Mouse (Mus musculus) midbrain, postnatal 0 days (tissue): ENCODE results near the gene Tma7. TPM values are rescaled to one million over a fixed set of nuclear protein-coding genes. Genes with fewer than 3 reads are reported as not detected.

Experiments
- ATAC-seq: fragments of 200-750 bp; cut with Nextera tagmentation; 2 replicates; pipeline ENCODE4 v1.8.0; 2017; ENCODE audit warnings: moderate number of reproducible peaks, mild to moderate bottlenecking, moderate TSS enrichment, moderate library complexity; ENCODE audit not compliant: low FRiP score
- DNase-seq: peaks from one replicate; pipeline ENCODE4 v3.0.0-alpha.2; 2015; ENCODE audit warnings: low spot score
- H3K27ac ChIP-seq: fragments of 300-500 bp; sonication (generic); 2 replicates; pipeline ENCODE4 v1.5.1; 2014; ENCODE audit warnings: low read depth, mild to moderate bottlenecking, low read length, mixed read lengths
- H3K27me3 ChIP-seq: fragments of 300-500 bp; sonication (generic); 2 replicates; pipeline ENCODE4 v1.6.1; 2014; ENCODE audit warnings: low read length, control low read depth, mixed read lengths; ENCODE audit not compliant: insufficient read depth
- H3K36me3 ChIP-seq: fragments of 300-500 bp; sonication (generic); 2 replicates; pipeline ENCODE4 v1.6.1; 2014; ENCODE audit warnings: low read length, control low read depth, mixed read lengths; ENCODE audit not compliant: insufficient read depth
- H3K4me1 ChIP-seq: fragments of 300-500 bp; sonication (generic); 2 replicates; pipeline ENCODE4 v1.6.1; 2014; ENCODE audit warnings: mild to moderate bottlenecking, control low read depth, antibody characterized with exemption, low read length, mixed read lengths; ENCODE audit not compliant: insufficient read depth
- H3K4me2 ChIP-seq: fragments of 300-500 bp; sonication (generic); 2 replicates; pipeline ENCODE4 v1.6.1; 2014; ENCODE audit warnings: low read depth, mild to moderate bottlenecking, low read length, mixed read lengths; ENCODE audit not compliant: poor library complexity, severe bottlenecking
- H3K4me3 ChIP-seq: fragments of 300-500 bp; sonication (generic); 2 replicates; pipeline ENCODE4 v1.5.1; 2014; ENCODE audit warnings: low read depth, mild to moderate bottlenecking, low read length, moderate library complexity
- H3K9ac ChIP-seq: fragments of 300-500 bp; sonication (generic); replicated peaks from 2 replicates; pipeline ENCODE4 v1.6.1; 2014; ENCODE audit warnings: mild to moderate bottlenecking, low read length, moderate library complexity, mixed read lengths; ENCODE audit not compliant: poor library complexity, severe bottlenecking
- H3K9me3 ChIP-seq: fragments of 300-500 bp; sonication (generic); 2 replicates; pipeline ENCODE4 v1.6.1; 2016; ENCODE audit warnings: low read length, control low read depth
- CTCF ChIP-seq: IDR thresholded peaks from 2 replicates; pipeline ENCODE4 v1.5.1; 2016; ENCODE audit warnings: antibody characterized with exemption, mild to moderate bottlenecking
- WGBS: fragments of 180-500 bp; shearing (Covaris S2); extraction: QIAGEN DNeasy Blood & Tissue Kit; methylation state at CpG from one replicate; pipeline ENCODE4 v1.1.7; 2014; 5-methylcytosine and 5-hydroxymethylcytosine counted together
- polyA plus RNA-seq: library from polyadenylated mRNA; unstranded; fragments of >200 nt; fragmentation: Nextera tagmentation; extraction: Ambion mirVana; gene quantifications from 2 replicates; pipeline ENCODE4 v1.2.1, GENCODE M21; 2015
- total RNA-seq: library from RNA; depleted of rRNA; stranded (reverse); fragments of >200 nt; gene quantifications from 2 replicates; pipeline ENCODE4 v1.2.3, GENCODE M21; 2014

The Tma7 gene
- total and polyA plus RNA-seq, 2 experiments from 2014 or later: 129 to 825 TPM

DNA sequence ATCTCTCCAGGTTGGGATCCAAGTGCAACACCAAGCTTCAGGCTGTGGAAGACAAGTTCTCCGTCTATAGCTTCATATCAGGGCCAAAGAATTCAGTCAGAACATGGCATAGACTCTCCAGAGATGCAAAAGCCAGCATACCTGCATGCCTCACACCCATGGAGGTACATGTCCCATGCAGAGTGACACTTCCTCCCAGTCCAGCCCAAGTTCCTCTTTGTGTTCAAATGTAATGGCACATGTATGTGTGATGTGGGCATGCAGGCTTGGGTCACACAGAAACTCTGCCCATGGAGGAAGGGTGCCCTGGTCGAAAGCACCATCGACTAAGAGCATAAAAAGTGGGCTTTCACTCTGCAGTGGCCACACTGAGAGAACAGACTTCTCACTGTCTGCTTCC, 41.8 kb upstream of the Tma7 start:
- Histone ChIP-seq H3K4me1 (no peaks in the 10 kb centered on the region), H3K4me3 (no peak overlapping the region), H3K9ac (no peak overlapping the region), H3K27ac (no peak overlapping the region), H3K4me2 (no peak overlapping the region), H3K36me3 (no peaks in the 10 kb centered on the region; the same call in 1 of the 2 replicates), H3K27me3 (no peaks in the 10 kb centered on the region), H3K9me3 (no peaks in the 10 kb centered on the region)
- DNase-seq: no peak
- 88% methylated on average over 3 of the region's 3 CpGs for whole genome bisulfite sequencing
- ATAC-seq: no peak
- no peak for TF ChIP-seq CTCF

DNA sequence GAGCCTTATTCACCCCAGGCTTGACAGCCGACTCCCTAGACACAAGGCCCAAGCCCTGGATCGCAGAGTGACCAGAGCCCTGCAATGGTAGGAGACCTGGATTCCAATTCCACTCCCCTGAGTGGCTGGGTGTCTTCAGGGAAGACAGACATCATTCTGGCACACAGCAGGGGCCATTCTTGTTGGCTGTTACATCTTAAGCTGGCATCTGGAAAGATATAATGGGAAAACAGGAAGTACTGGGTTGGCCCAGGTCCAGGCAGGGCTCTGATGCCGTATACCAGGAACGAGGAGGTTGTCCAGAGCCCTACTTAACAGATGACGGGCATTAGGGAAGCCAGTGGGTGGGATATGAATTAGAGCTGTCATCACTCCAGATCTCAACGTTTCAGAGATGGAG, 40.9 kb upstream of the Tma7 start:
- 52% methylated on average over 6 of the region's 6 CpGs for WGBS
- Histone ChIP-seq H3K27me3 (no peaks in the 10 kb centered on the region), H3K4me2 (no peak overlapping the region), H3K9me3 (no peaks in the 10 kb centered on the region), H3K9ac (no peak overlapping the region), H3K4me1 (no peaks in the 10 kb centered on the region), H3K27ac (no peak overlapping the region), H3K4me3 (no peak overlapping the region), H3K36me3 (peaks cover 3% of the 10 kb centered on the region; the same call in 1 of the 2 replicates)
- no peak for ATAC-seq
- TF ChIP-seq CTCF: no peak
- peak; percentile 20 for DNase-seq

GRCm38 (mm10) chr9:109122553-109123085, 40.2 kb upstream of the Tma7 start:
- no peak overlapping the region for H3K4me3 ChIP-seq
- no peak overlapping the region for H3K4me2 ChIP-seq
- 46% methylated on average over 2 of the region's 2 CpGs for WGBS
- no peaks in the 10 kb centered on the region for H3K27me3 ChIP-seq
- DNase-seq: peak; percentile 65
- peak; percentile 79 for TF ChIP-seq CTCF
- H3K9ac ChIP-seq: no peak overlapping the region
- H3K27ac ChIP-seq: no peak overlapping the region
- peaks cover 9% of the 10 kb centered on the region for H3K36me3 ChIP-seq
- H3K9me3 ChIP-seq: no peaks in the 10 kb centered on the region
- ATAC-seq: no peak
- no peaks in the 10 kb centered on the region for H3K4me1 ChIP-seq

- Histone ChIP-seq H3K4me3 (no peak overlapping the region), H3K9me3 (no peaks in the 10 kb centered on the region), H3K27me3 (no peaks in the 10 kb centered on the region), H3K4me2 (no peak overlapping the region), H3K27ac (no peak overlapping the region), H3K4me1 (no peaks in the 10 kb centered on the region), H3K36me3 (peaks cover 25% of the 10 kb centered on the region), H3K9ac (no peak overlapping the region)
- ATAC-seq (no peak), DNase-seq (no peak)
- WGBS: 89% methylated on average over 6 of the region's 6 CpGs
- TF ChIP-seq CTCF: no peak
Measured at GRCm38 (mm10) chr9:109120956-109121355, 38.6 kb upstream of the Tma7 start.

GRCm38 (mm10) chr9:109119571-109119970, 37.2 kb upstream of the Tma7 start:
- no peak overlapping the region for H3K9ac ChIP-seq
- no peak overlapping the region for H3K27ac ChIP-seq
- no peak for DNase-seq
- ATAC-seq: no peak
- H3K27me3 ChIP-seq: no peaks in the 10 kb centered on the region
- no peak overlapping the region for H3K4me3 ChIP-seq
- WGBS: 94% methylated on average over 9 of the region's 9 CpGs
- H3K4me1 ChIP-seq: no peaks in the 10 kb centered on the region
- no peaks in the 10 kb centered on the region for H3K9me3 ChIP-seq
- H3K4me2 ChIP-seq: no peak overlapping the region
- no peak for TF ChIP-seq CTCF
- peaks cover 37% of the 10 kb centered on the region for H3K36me3 ChIP-seq

- ATAC-seq (no peak), DNase-seq (no peak)
- Histone ChIP-seq H3K4me1 (no peaks in the 10 kb centered on the region), H3K4me2 (no peak overlapping the region), H3K9ac (no peak overlapping the region), H3K27me3 (no peaks in the 10 kb centered on the region), H3K9me3 (no peaks in the 10 kb centered on the region), H3K4me3 (no peak overlapping the region), H3K36me3 (peaks cover 51% of the 10 kb centered on the region), H3K27ac (no peak overlapping the region)
- WGBS: 93% methylated on average over 4 of the region's 4 CpGs
- no peak for TF ChIP-seq CTCF
Measured at GRCm38 (mm10) chr9:109118106-109118505, 35.7 kb upstream of the Tma7 start.
